Mouse (Mus musculus) monocyte, adult 5-6 weeks (primary cell): ENCODE data around the gene Sept9. TPM values are rescaled to one million over a fixed set of nuclear protein-coding genes. Genes with fewer than 3 reads are reported as not detected.
A peak's percentile ranks its signal among the peaks of the same experiment; 100 is the strongest.

ENCODE experiments used
- ATAC-seq: fragments of 153-309, 156-312 bp; replicated peaks from 2 replicates; pipeline ENCODE4 v1.8.0; 2017; ENCODE audit warnings: mild to moderate bottlenecking; ENCODE audit not compliant: low TSS enrichment, insufficient number of reproducible peaks, severe bottlenecking, poor library complexity, low FRiP score
- total RNA-seq: library from RNA; stranded (forward); fragments of 200-1000, 200-491, 200-594 nt; gene quantifications from 3 replicates; pipeline ENCODE4 v1.2.3, GENCODE M21; 2017

The Sept9 gene
- total RNA-seq, 1 experiment from 2014 or later = 271 TPM

- ATAC-seq = no peak
Measured at GRCm38 (mm10) chr11:117366426-117366825, 167.0 kb downstream of the Sept9 start.

GRCm38 (mm10) chr11:117366861-117367357, 167.4 kb downstream of the Sept9 start:
- no peak for ATAC-seq

GRCm38 (mm10) chr11:117367937-117368336, 168.5 kb downstream of the Sept9 start:
- no peak for ATAC-seq

GRCm38 (mm10) chr11:117369347-117369746, 169.9 kb downstream of the Sept9 start:
- ATAC-seq = no peak

GRCm38 (mm10) chr11:117370262-117370850, 170.9 kb downstream of the Sept9 start:
- no peak for ATAC-seq

- ATAC-seq = no peak
Measured at GRCm38 (mm10) chr11:117372537-117372936, 173.1 kb downstream of the Sept9 start.

GRCm38 (mm10) chr11:117373195-117373594, 173.7 kb downstream of the Sept9 start:
- ATAC-seq = no peak

- ATAC-seq = no peak
Measured at GRCm38 (mm10) chr11:117373870-117374269, 174.4 kb downstream of the Sept9 start.

- ATAC-seq = no peak
Measured at GRCm38 (mm10) chr11:117374288-117374687, 174.8 kb downstream of the Sept9 start.

- no peak for ATAC-seq
Measured at GRCm38 (mm10) chr11:117379774-117380173, 180.3 kb downstream of the Sept9 start.

- ATAC-seq = no peak
Measured at GRCm38 (mm10) chr11:117384235-117384634, 184.8 kb downstream of the Sept9 start.

- peak; percentile 85 for ATAC-seq
Measured at GRCm38 (mm10) chr11:117384897-117385296, 185.4 kb downstream of the Sept9 start.

GRCm38 (mm10) chr11:117385331-117386103, 186.1 kb downstream of the Sept9 start:
- no peak for ATAC-seq

GRCm38 (mm10) chr11:117387241-117387640, 187.8 kb downstream of the Sept9 start:
- ATAC-seq = no peak

GRCm38 (mm10) chr11:117390001-117390402, 190.5 kb downstream of the Sept9 start:
- ATAC-seq = 0 out of 2 replicates have a peak, but pooled peaks have one; percentile 57

- no peak for ATAC-seq
Measured at GRCm38 (mm10) chr11:117390774-117391534, 191.5 kb downstream of the Sept9 start.

- no peak for ATAC-seq
Measured at GRCm38 (mm10) chr11:117392251-117392650, 192.8 kb downstream of the Sept9 start.

- ATAC-seq = no peak
Measured at GRCm38 (mm10) chr11:117393715-117394114, 194.3 kb downstream of the Sept9 start.
